Mouse (Mus musculus) cortical plate, adult 2 months (tissue): ENCODE measurements at regions not wholly inside any gene's neighbourhood (a gene's known extent, or its start where the extent isn't known, plus 50 kb on each side); places are given as distances from the start of the nearest gene placed in this dataset.

Source experiments
- H3K27ac ChIP-seq: fragments of 200-500 bp; 2 replicates; pipeline ENCODE4 v1.5.1; 2012; ENCODE audit warnings: low read length, control low read depth, inconsistent platforms; ENCODE audit not compliant: insufficient read depth
- H3K4me1 ChIP-seq: fragments of 200-500 bp; 2 replicates; pipeline ENCODE4 v1.6.1; 2011; ENCODE audit warnings: low read length; ENCODE audit not compliant: control insufficient read depth, insufficient read depth
- H3K4me3 ChIP-seq: fragments of 200-500 bp; 2 replicates; pipeline ENCODE4 v1.5.1; 2011; ENCODE audit warnings: mild to moderate bottlenecking, low read length, control low read depth; ENCODE audit not compliant: insufficient read depth
- CTCF ChIP-seq: fragments of 200-500 bp; IDR thresholded peaks from 2 replicates; pipeline ENCODE4 v1.5.1; 2011; ENCODE audit warnings: mild to moderate bottlenecking, control low read depth, low read length; ENCODE audit not compliant: insufficient read depth; ENCODE audit errors: extremely low read depth
- POLR2A ChIP-seq: fragments of 200-500 bp; IDR thresholded peaks from 2 replicates; pipeline ENCODE4 v1.6.1; 2011; ENCODE audit warnings: mild to moderate bottlenecking, low read length, control low read depth; ENCODE audit not compliant: insufficient read depth; ENCODE audit errors: extremely low read depth

GRCm38 (mm10) chr15:65733326-65733725, 718.6 kb upstream of the Gm21961 start:
- TF ChIP-seq POLR2A (no peak), CTCF (no peak)
- peaks cover 5% of the 10 kb centered on the region; the same call in 1 of the 2 replicates for H3K4me1 ChIP-seq
- peak overlapping the region; percentile 32; the same call in 1 of the 2 replicates for H3K27ac ChIP-seq
- no peak overlapping the region for H3K4me3 ChIP-seq

DNA sequence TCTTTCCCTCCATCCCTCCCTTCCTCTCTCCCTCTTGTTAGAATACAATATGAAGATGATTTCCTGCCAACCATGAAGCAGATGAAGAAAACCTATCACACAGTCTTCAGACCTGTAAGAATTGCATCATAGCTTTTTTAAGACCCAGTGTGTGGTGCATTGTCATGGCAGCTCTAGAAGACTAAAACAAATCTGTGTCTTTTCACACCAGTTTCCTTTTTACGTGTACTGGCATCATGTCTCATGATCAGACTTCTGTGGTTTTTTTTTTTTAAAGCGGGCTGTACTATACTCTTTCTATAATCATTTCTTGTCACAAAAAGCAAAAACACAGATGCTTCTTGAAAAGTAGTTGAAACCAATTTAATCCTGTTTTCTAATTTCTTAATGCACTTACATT, 716.6 kb upstream of the Gm21961 start:
- Histone ChIP-seq H3K4me1 (peaks cover 5% of the 10 kb centered on the region; the same call in 1 of the 2 replicates), H3K27ac (no peak overlapping the region), H3K4me3 (no peak overlapping the region)
- TF ChIP-seq CTCF (no peak), POLR2A (no peak)

DNA sequence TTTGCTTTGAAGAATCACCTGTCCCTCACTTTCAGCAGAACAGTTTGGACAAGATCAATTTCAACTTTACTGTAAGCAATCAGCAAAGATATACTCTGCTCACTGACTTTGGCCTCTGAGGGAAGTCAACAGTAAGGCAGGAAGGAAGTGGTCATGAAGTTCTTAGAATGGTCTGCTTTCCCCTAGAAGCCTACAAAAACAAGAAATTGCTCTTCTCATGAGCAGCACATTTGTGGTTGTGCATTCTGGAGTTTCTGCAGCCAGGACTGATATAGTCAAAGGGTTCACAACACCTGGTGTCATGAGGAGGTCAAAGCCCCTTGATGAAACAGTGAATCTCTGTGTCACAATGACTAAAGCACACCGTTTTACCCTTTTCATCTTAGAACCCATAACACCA, 712.4 kb upstream of the Gm21961 start:
- TF ChIP-seq POLR2A (no peak), CTCF (no peak)
- Histone ChIP-seq H3K4me1 (no peaks in the 10 kb centered on the region), H3K27ac (no peak overlapping the region), H3K4me3 (no peak overlapping the region)

DNA sequence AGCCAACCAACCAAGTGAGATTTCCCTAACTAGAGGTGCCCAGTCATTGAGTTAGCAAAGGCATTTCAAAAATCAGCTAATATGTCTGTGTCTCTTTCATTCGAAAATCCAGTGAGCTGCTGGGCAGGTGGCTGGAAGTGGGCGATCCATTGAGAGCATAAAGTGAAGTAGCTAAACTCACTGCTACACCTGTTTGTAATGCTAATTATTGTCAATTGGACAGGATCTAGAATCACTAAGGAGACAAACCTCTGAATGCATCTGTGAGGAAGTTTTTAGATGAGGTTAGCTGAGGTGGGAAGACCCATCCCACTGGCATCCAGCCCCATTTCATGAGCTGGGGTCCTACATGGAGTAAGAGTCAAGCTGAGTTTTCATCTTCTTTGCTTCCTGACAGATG, 711.6 kb upstream of the Gm21961 start:
- no peak overlapping the region for H3K4me3 ChIP-seq
- no peak overlapping the region for H3K27ac ChIP-seq
- TF ChIP-seq CTCF (no peak), POLR2A (no peak)
- H3K4me1 ChIP-seq, result no peaks in the 10 kb centered on the region

DNA sequence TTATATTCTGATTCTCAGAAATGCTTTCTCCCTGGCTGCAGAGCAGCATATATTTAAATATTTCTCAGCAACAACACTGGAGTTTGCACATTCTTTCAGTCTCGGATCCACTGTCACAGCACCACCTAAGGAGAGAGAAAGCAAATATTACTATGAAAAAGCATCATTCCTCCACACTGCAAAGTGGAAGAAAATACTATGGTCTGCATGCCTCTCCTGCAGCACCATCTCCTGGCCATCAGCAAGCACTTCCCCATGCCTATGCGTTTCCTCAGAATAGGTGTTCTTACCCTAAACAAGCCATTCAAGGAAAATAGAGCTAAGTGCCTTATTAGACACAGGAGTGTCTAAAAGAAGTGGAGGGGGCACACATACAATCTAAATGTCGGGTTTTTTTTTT, 688.9 kb upstream of the Gm21961 start:
- peak; percentile 96 for TF ChIP-seq CTCF
- no peak for TF ChIP-seq POLR2A
- no peak overlapping the region for H3K27ac ChIP-seq
- H3K4me1 ChIP-seq, result no peaks in the 10 kb centered on the region; the same call in 1 of the 2 replicates
- no peak overlapping the region for H3K4me3 ChIP-seq

DNA sequence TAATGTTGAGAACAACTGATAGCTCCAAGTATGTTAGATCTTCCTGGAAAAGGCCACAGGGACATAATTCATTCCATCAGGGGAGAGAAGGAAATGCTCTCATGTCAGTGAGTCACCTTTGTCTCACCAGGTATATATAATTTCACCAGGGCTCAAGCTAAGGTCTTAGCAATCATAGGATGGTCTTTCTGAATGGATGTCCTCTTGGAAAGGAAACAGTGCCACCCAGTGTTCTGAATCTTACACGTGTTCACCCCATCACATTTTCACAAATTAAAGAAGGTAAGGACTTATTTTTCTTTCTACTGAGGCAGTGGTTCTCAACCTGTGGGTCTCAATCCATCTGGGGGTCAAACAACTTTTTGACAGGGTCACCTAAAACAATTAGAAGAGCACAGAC, 686.8 kb upstream of the Gm21961 start:
- Histone ChIP-seq H3K27ac (no peak overlapping the region), H3K4me1 (no peaks in the 10 kb centered on the region; the same call in 1 of the 2 replicates), H3K4me3 (no peak overlapping the region)
- TF ChIP-seq CTCF, result peak; percentile 24; the same call in 1 of the 2 replicates
- no peak for TF ChIP-seq POLR2A

DNA sequence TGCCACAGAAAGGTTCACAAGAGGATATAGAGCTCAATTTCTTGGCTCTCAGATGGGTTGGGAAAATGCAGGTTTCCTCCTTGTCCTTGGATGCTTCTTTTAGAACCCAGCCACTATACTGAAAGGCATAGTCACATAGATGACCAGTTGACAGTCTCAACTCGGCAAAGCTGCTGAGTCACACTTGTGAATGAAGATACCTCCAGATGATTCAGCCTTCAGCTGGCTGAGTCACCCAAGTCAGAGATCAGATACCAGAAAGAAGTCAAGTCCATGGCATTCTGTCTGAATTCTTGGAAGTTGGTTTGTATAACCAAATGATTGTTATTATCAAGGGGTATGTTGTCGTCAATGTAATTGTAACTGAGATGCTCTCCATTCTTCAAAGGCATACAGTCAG, 683.9 kb upstream of the Gm21961 start:
- H3K4me3 ChIP-seq, result no peak overlapping the region
- H3K27ac ChIP-seq, result no peak overlapping the region
- TF ChIP-seq POLR2A (no peak), CTCF (no peak)

More for the DNA sequence above, 683.9 kb upstream of the Gm21961 start:
- no peaks in the 10 kb centered on the region; the same call in 1 of the 2 replicates for H3K4me1 ChIP-seq
